Mouse (Mus musculus) neural tube, embryonic 15.5 days (tissue): Measurements from ENCODE around the gene Usp15. TPM values are rescaled to one million over a fixed set of nuclear protein-coding genes. Genes with fewer than 3 reads are reported as not detected.

Source experiments
- ATAC-seq: fragments of 200-750 bp; cut with Nextera tagmentation; 2 replicates; pipeline ENCODE4 v1.8.0; 2017; ENCODE audit warnings: mild to moderate bottlenecking, moderate TSS enrichment, moderate library complexity; ENCODE audit not compliant: low FRiP score
- H3K27ac ChIP-seq: fragments of 300-500 bp; sonication (generic); replicated peaks from 2 replicates; pipeline ENCODE4 v1.5.1; 2015; ENCODE audit warnings: mild to moderate bottlenecking, inconsistent platforms
- H3K27me3 ChIP-seq: fragments of 300-500 bp; sonication (generic); replicated peaks from 2 replicates; pipeline ENCODE4 v1.6.1; 2015; ENCODE audit warnings: inconsistent platforms
- H3K36me3 ChIP-seq: fragments of 300-500 bp; sonication (generic); 2 replicates; pipeline ENCODE4 v1.6.1; 2015; ENCODE audit warnings: inconsistent platforms
- H3K4me1 ChIP-seq: fragments of 300-500 bp; sonication (generic); 2 replicates; pipeline ENCODE4 v1.6.1; 2015; ENCODE audit warnings: inconsistent platforms
- H3K4me2 ChIP-seq: fragments of 300-500 bp; sonication (generic); 2 replicates; pipeline ENCODE4 v1.6.1; 2015; ENCODE audit warnings: inconsistent platforms, mild to moderate bottlenecking, moderate library complexity
- H3K4me3 ChIP-seq: fragments of 300-500 bp; sonication (generic); replicated peaks from 2 replicates; pipeline ENCODE4 v1.5.1; 2015; ENCODE audit warnings: mild to moderate bottlenecking, inconsistent platforms
- H3K9ac ChIP-seq: fragments of 300-500 bp; sonication (generic); replicated peaks from 2 replicates; pipeline ENCODE4 v1.6.1; 2015; ENCODE audit warnings: mild to moderate bottlenecking, inconsistent platforms
- H3K9me3 ChIP-seq: fragments of 300-500 bp; sonication (generic); replicated peaks from 2 replicates; pipeline ENCODE4 v1.6.1; 2016; ENCODE audit warnings: inconsistent platforms
- WGBS: fragments of 180-500 bp; shearing (Covaris S2); methylation state at CpG from one replicate; pipeline ENCODE4 v1.1.7; 2015; ENCODE audit warnings: mixed read lengths; 5-methylcytosine and 5-hydroxymethylcytosine counted together
- microRNA-seq: library from miRNA; unstranded; fragments of <30 nt; microRNA quantifications from one replicate; pipeline ENCODE4, GENCODE M21; 2017
- polyA plus RNA-seq: library from polyadenylated mRNA; unstranded; fragments of >200 nt; fragmentation: Nextera tagmentation; extraction: Ambion mirVana; gene quantifications from 2 replicates; pipeline ENCODE4 v1.2.1, GENCODE M21; 2015

Usp15 gene
- polyA plus RNA-seq, 1 experiment from 2014 or later, result 68.7 TPM

DNA sequence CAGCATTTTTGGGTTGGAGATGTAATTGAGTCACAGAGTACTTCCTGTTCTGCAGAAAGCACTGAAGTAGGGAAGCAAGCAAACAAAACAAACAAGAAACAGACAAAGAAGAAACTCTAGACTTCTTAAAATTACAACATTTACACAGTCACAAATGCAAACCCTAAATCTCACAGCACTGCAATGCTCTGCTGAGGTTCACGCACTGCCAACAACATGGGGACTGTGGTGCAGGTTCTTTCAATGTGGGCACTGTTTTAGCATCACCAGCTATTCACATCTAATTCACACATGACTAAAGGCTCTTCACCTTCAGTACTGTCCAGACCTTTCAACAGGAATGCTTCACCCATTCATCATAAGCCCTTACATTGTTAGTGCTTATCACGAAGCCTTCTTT is 133.8 kb downstream of the Usp15 start:
- Histone ChIP-seq H3K4me1 (no peaks in the 10 kb centered on the region), H3K36me3 (0 out of 2 replicates have a peak, but pooled peaks cover 2% of the 10 kb centered on the region), H3K9ac (no peak overlapping the region), H3K4me3 (no peak overlapping the region), H3K27me3 (no peaks in the 10 kb centered on the region), H3K9me3 (no peaks in the 10 kb centered on the region), H3K4me2 (no peak overlapping the region), H3K27ac (no peak overlapping the region)
- ATAC-seq, result no peak
- WGBS, result 92% methylated on average over 2 of the region's 2 CpGs

DNA sequence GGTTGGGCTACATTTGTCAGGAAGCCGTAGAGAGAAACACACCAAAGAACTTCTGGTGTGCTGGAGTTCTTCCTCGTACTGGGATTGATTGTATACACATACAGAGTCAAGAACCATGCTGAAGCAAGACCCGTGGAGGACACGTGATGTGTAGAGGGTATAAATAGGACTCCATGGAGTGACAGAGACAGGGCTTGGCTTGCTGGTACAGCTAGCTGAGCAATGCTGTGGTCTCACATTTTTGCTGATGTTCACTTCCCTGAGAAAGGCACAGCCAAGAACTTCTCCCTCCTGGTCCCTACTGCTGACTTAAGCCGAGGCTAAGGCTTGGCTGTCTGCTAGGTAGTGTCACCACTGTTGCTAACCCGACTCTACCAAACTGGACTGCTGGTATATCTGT is 136.0 kb downstream of the Usp15 start:
- H3K9ac ChIP-seq, result no peak overlapping the region
- H3K27me3 ChIP-seq, result no peaks in the 10 kb centered on the region
- no peak overlapping the region for H3K4me3 ChIP-seq
- no peak for ATAC-seq
- no peak overlapping the region for H3K27ac ChIP-seq
- H3K4me2 ChIP-seq, result no peak overlapping the region
- 0 out of 2 replicates have a peak, but pooled peaks cover 5% of the 10 kb centered on the region for H3K36me3 ChIP-seq
- no peaks in the 10 kb centered on the region for H3K4me1 ChIP-seq
- WGBS, result 96% methylated on average over 6 of the region's 6 CpGs
- H3K9me3 ChIP-seq, result no peaks in the 10 kb centered on the region

DNA sequence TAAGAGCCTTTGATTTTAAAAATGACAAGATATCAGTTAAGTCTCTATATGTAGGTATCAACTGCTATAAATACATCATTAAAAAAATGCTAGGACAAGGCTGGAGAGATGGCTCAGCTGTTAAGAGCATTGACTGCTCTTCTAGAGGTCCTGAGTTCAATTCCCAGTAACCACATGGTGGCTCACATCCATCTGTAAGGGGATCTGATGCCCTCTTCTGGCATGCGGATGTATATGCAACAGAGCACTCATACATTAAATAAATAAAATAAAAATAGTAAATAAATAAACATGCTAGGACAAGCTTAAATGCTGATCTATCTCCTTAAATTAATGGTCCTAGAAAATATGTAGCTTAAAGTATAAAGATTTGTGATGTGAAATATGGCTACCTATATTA is 139.7 kb downstream of the Usp15 start:
- Histone ChIP-seq H3K4me2 (no peak overlapping the region), H3K27me3 (no peaks in the 10 kb centered on the region), H3K4me3 (no peak overlapping the region), H3K27ac (no peak overlapping the region), H3K4me1 (no peaks in the 10 kb centered on the region), H3K36me3 (0 out of 2 replicates have a peak, but pooled peaks cover 5% of the 10 kb centered on the region), H3K9ac (no peak overlapping the region), H3K9me3 (no peaks in the 10 kb centered on the region)
- no peak for ATAC-seq
- 82% methylated on average over 1 of the region's 1 CpGs for WGBS

DNA sequence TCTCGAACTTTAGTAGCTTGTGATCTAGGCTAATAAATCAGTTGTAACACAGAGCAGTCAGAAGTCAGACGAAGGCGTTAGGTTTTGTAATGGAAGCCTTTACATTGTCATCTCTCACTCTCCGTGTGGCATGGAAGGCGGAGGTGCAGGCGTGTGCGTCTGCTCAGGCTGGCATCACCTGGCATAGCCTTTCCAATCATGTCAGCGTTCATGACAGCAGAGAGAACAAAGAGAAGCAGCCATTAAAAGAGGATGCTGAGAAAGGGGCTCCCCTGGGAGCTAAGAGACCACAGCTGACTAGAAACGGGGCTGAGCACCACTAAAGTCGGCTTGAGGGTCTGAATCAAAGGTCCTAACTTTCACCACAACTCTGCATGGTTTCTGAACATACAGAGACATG is 140.3 kb downstream of the Usp15 start:
- Histone ChIP-seq H3K27me3 (no peaks in the 10 kb centered on the region), H3K4me1 (no peaks in the 10 kb centered on the region), H3K9me3 (no peaks in the 10 kb centered on the region), H3K4me3 (no peak overlapping the region), H3K36me3 (peaks cover 5% of the 10 kb centered on the region; the same call in 1 of the 2 replicates), H3K4me2 (no peak overlapping the region), H3K9ac (no peak overlapping the region), H3K27ac (no peak overlapping the region)
- ATAC-seq, result no peak
- 38% methylated on average over 10 of the region's 10 CpGs for WGBS

DNA sequence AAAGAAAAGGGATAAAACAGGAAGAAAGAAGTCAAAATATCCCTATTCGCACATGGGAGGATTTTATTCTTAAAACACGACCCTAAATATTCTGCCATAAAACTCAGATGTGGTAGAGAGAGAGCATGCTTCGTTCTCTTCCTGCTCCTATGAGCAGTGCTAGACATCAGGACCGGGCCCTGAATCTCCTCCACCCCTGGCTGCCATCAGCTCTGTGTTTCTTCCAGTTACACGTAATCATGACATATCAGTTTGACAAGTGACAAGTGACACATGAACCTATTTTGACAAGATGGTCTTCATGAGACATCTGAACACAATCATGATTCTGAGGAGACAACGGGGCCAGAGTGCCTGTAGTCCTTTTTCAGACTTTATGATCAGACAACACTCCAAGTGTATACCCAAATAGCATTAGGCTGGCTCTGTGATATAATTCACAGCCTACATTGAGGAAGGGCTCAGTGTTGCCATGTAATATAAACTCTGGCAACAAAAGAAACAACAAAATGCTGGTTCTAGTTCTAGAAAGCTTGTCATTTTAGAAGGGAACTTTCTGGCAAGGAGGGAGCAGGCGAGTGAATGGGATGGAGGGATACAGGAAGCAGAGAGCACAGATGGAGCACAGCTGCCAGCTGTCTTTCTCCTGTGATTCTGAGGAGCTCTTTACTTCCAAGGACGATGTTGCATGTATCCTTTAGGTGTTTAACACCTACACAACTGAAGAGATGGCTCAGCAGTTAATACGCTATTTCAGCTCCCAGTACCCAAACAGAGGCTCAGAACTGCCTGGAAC is 141.4 kb downstream of the Usp15 start:
- H3K4me3 ChIP-seq, result no peak overlapping the region
- no peaks in the 10 kb centered on the region for H3K27me3 ChIP-seq
- 87% methylated on average over 9 of the region's 9 CpGs for WGBS
- H3K27ac ChIP-seq, result no peak overlapping the region
- no peaks in the 10 kb centered on the region for H3K9me3 ChIP-seq
- ATAC-seq, result no peak
- H3K9ac ChIP-seq, result no peak overlapping the region
- peaks cover 13% of the 10 kb centered on the region for H3K36me3 ChIP-seq
- no peaks in the 10 kb centered on the region for H3K4me1 ChIP-seq
- H3K4me2 ChIP-seq, result no peak overlapping the region

Small RNAs within 50 kb of the gene (microRNA-seq; reads per million reads assigned to microRNA genes)
- 0.87 reads per million for gene Gm27920

Other genes with a start within 250 kb of the Usp15 start
- gene Mon2, start 120.5 kb downstream of the Usp15 start, polyA plus RNA-seq, result 21.0 and 22.8 TPM in 2 replicates
- gene Fam19a2, start 67.0 kb upstream of the Usp15 start, polyA plus RNA-seq, result 39.8 and 47.1 TPM in 2 replicates